Mouse (Mus musculus) spleen, adult 2 months (tissue): ENCODE measurements around the gene Dbx1. TPM values are rescaled to one million over a fixed set of nuclear protein-coding genes. Genes with fewer than 3 reads are reported as not detected.

Experiments
- DNase-seq, 2 experiments: peaks; one replicate each; pipeline versions ENCODE4 v3.0.0 to v3.0.0-alpha.2; 2012 to 2021; ENCODE audit warnings: low spot score in 2 of 2, low read depth in 1 of 2
- H3K27ac ChIP-seq: fragments of 200-500 bp; 2 replicates; pipeline ENCODE4 v1.5.1; 2012; ENCODE audit warnings: low read length, inconsistent platforms; ENCODE audit not compliant: insufficient read depth
- H3K27me3 ChIP-seq: fragments of 200-500 bp; 2 replicates; pipeline ENCODE4 v1.6.1; 2012; ENCODE audit warnings: mild to moderate bottlenecking, moderate library complexity, low read length, inconsistent platforms; ENCODE audit not compliant: control insufficient read depth, insufficient read depth
- H3K36me3 ChIP-seq: fragments of 200-500 bp; 2 replicates; pipeline ENCODE4 v1.6.1; 2012; ENCODE audit warnings: mild to moderate bottlenecking, low read length, inconsistent platforms; ENCODE audit not compliant: control insufficient read depth, insufficient read depth
- H3K4me1 ChIP-seq: fragments of 200-500 bp; 2 replicates; pipeline ENCODE4 v1.6.1; 2011; ENCODE audit warnings: inconsistent platforms; ENCODE audit not compliant: control insufficient read depth, insufficient read depth, insufficient read length
- H3K4me3 ChIP-seq: fragments of 200-500 bp; 2 replicates; pipeline ENCODE4 v1.5.1; 2011; ENCODE audit warnings: mild to moderate bottlenecking, inconsistent platforms; ENCODE audit not compliant: insufficient read depth, insufficient read length; ENCODE audit errors: extremely low read depth
- CTCF ChIP-seq: fragments of 200-500 bp; IDR thresholded peaks from 2 replicates; pipeline ENCODE4 v1.5.1; 2011; ENCODE audit warnings: mild to moderate bottlenecking, inconsistent platforms; ENCODE audit not compliant: insufficient read depth, insufficient read length, insufficient replicate concordance; ENCODE audit errors: extremely low read depth
- POLR2A ChIP-seq: fragments of 200-500 bp; IDR thresholded peaks from 2 replicates; pipeline ENCODE4 v1.6.1; 2011; ENCODE audit warnings: low read depth, low read length, inconsistent platforms
- WGBS: fragments of 180-500 bp; shearing (Covaris S2); methylation state at CpG from one replicate; pipeline ENCODE4 v1.1.7; 2018; 5-methylcytosine and 5-hydroxymethylcytosine counted together
- polyA plus RNA-seq: library from polyadenylated mRNA; depleted of rRNA; stranded (reverse); fragments of >200 nt; gene quantifications from 2 replicates; pipeline ENCODE4 v1.2.3, GENCODE M21; 2012

Dbx1 gene
- polyA plus RNA-seq, 1 experiment = not detected

DNA sequence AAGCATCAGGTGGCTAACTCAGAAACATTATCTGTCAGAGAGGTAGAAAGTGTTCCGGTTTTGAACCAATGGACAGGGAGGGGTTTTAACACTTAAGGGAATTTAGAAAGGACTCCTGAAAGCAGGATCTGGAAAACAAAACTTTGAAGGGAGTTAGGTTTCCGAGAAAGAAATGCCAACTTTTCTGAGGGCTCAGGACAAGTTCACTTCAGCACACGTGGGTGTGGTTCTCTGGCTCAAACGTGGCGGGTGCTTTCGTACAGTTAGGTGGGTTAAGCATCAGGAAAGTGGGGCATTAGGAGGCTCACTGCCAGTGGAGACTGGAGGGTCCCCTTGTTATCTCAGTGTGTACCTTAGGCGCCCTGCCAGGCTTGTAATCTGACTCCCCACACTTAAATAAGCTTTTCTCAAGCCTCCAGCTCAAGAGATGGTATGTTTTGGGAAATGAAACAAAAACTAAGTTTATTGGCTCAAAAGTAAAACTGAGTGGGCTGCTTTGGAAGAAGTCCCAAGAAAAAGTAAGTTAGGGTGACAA lies 25.9 kb upstream of the Dbx1 start:
- 23% methylated on average over 7 of the region's 7 CpGs for WGBS
- Histone ChIP-seq H3K27me3 (peaks cover 1% of the 10 kb centered on the region; the same call in 1 of the 2 replicates), H3K4me1 (no peaks in the 10 kb centered on the region), H3K27ac (no peak overlapping the region), H3K36me3 (no peaks in the 10 kb centered on the region), H3K4me3 (no peak overlapping the region)
- TF ChIP-seq POLR2A (no peak), CTCF (no peak)
- DNase-seq = no peak

DNA sequence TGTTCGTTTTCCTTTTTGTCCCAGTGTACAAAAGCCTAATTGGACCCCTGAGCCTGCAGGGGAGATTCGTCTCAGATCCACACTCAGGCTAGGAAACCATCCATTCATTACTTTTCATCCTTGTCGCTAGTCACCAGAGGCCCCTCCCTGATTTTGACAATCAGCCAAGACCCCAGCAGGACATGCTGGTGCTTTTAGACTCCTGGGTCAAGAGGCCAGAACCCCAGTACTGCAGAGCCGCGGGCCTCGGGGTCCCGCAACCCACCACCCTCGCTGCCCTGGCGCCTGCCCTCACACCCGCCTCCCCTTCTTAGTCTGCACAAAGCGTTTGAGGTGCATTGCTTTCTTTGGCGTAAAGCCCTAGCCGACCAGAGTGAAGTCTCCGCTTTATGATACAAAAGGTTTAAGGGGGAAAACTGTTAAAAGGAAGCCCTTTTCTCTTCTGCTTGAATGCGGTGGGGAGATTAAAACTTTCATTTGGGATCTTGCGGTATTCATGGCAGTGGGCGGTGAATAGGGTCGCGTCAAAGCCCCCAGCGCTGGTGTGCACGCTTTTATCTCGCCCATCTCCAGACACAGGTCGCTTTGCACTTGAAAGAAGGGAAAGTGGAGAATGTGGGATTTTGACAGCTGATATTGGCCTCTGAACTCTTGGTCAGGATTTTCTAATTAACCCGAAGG lies 25.3 kb upstream of the Dbx1 start:
- 9% methylated on average over 24 of the region's 24 CpGs for WGBS
- no peaks in the 10 kb centered on the region for H3K4me1 ChIP-seq
- no peak overlapping the region for H3K27ac ChIP-seq
- no peak overlapping the region for H3K4me3 ChIP-seq
- no peaks in the 10 kb centered on the region for H3K36me3 ChIP-seq
- H3K27me3 ChIP-seq = peaks cover 1% of the 10 kb centered on the region; the same call in 1 of the 2 replicates
- TF ChIP-seq CTCF (no peak), POLR2A (no peak)
- no peak for DNase-seq

DNA sequence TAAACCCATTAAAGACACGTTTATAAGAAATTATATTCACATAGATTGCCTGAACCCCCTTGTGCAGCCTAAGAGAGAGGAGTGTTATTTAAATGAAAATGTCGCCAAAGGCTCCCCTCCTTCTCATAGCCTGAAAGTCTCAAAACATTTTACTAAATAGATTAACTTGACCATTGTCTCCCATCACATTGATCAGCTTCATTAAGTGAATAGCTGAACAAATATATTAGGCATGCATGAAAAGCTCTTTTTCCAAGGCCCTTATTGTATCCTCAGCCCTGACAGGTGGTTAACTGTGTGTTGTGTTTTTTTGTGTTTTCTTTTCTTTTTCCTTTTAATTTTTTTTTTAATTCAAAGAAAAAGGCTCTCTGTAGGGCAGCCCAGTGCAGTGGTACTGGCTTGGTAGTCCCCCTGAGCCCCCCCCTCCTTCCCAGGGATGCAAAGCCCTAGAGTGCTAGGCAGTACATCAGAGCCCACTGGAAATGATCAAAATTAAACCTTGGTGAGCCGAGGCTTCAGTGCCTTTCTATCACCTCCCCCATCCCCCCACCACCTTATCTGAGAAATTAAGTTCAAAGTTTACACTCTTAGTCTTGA lies 4.2 kb upstream of the Dbx1 start:
- TF ChIP-seq POLR2A = no peak
- no peak for TF ChIP-seq CTCF

DNA sequence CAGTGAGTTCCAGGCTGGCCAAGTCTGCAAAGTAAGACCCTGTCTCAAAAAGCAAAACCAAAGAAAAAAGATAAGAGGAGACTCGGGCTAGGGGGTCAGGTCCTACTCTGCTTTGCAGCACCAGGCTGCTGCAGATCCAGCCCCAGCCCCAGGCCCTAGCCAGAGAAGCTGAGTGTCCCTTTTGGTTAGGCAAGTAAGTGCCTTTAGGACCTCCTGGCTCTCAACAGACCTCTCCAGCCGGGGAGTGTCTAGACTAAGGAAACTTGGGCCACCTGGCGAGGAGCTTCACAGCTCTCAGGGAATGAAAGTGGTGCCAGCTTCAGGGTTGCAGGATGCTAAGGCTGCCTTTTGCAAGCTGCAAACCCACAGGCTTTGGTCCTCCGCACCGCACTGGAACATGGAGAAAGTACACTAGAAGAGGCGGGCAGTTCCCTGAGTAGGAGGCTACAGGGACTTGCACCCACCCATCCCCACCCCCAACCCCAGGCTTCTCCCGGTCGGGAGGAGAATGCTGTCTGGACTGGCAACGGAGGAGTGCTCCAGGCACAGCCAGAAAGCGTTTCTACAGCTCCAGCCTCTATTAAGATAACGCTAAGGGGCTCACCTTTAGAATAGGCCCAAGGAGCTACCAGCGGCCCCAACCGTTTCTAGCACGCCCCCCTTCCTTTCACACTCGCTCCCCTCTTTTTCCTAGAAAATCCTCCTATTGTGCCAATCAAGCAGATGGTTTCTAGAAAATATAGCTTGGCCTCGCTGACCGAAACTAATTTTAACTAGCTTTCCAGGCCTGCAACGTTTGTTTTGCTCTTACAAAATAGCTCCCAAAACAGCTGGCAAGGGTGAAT lies 3.4 kb upstream of the Dbx1 start:
- 63% methylated on average over 18 of the region's 18 CpGs for WGBS
- H3K27ac ChIP-seq = no peak overlapping the region
- DNase-seq = no peak
- peaks cover under 1% of the 10 kb centered on the region; the same call in 1 of the 2 replicates for H3K4me1 ChIP-seq
- H3K36me3 ChIP-seq = no peaks in the 10 kb centered on the region
- H3K4me3 ChIP-seq = no peak overlapping the region
- peaks cover 16% of the 10 kb centered on the region for H3K27me3 ChIP-seq
- TF ChIP-seq POLR2A = no peak
- no peak for TF ChIP-seq CTCF

More for the DNA sequence above, 4.2 kb upstream of the Dbx1 start:
- WGBS = 70% methylated on average over 3 of the region's 3 CpGs
- no peaks in the 10 kb centered on the region for H3K36me3 ChIP-seq
- peaks cover 16% of the 10 kb centered on the region for H3K27me3 ChIP-seq
- no peak overlapping the region for H3K27ac ChIP-seq
- DNase-seq = no peak
- H3K4me3 ChIP-seq = no peak overlapping the region
- H3K4me1 ChIP-seq = no peaks in the 10 kb centered on the region

DNA sequence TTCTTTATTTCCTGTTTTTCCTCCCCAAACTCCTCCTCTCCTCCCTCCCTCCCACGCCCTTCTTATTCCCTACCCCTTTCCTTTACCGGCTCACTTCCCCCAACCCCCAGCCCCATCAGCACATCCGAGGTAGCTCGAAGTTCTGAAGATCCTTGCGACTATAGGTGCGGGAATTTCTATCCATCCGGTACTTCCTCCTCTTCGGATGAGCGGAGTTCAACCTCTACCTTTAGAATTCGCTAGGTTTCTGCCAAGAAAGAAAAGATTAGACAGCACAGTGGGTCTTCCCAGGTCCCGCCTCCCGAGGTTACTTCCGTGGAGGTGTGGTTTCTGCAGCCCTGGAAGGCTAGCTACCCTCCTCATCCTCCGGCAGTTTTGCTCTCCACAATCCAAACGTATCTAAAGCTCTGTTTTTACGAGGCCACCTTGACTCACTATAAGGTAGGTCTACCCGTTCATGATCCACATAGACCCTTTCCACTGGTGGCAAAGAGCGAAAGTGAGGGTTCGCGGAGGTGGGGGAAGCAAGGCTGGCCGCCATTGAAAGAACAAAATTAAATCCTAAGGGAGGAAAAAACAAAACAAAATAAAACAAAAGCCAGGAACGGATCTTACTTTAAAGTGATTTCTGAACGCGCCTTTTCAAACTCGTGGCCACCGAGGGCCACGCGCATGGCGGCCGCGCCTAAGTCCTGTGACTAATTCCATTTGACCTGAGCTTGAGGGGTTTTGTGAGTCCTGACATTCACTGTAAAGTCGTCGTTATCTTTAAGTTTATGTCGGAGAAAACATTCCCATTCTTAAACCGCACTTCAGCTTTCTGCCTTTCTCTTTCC lies 2.5 kb upstream of the Dbx1 start:
- no peaks in the 10 kb centered on the region for H3K36me3 ChIP-seq
- no peak overlapping the region; the same call in 1 of the 2 replicates for H3K4me3 ChIP-seq
- TF ChIP-seq CTCF = no peak
- no peak for TF ChIP-seq POLR2A
- H3K27me3 ChIP-seq = peaks cover 19% of the 10 kb centered on the region
- no peak for DNase-seq
- no peak overlapping the region for H3K27ac ChIP-seq
- 15% methylated on average over 35 of the region's 35 CpGs for WGBS
- peaks cover 6% of the 10 kb centered on the region; the same call in 1 of the 2 replicates for H3K4me1 ChIP-seq
